ENCODE assay signal across 16 mouse cellular contexts in the genomic region with DNA sequence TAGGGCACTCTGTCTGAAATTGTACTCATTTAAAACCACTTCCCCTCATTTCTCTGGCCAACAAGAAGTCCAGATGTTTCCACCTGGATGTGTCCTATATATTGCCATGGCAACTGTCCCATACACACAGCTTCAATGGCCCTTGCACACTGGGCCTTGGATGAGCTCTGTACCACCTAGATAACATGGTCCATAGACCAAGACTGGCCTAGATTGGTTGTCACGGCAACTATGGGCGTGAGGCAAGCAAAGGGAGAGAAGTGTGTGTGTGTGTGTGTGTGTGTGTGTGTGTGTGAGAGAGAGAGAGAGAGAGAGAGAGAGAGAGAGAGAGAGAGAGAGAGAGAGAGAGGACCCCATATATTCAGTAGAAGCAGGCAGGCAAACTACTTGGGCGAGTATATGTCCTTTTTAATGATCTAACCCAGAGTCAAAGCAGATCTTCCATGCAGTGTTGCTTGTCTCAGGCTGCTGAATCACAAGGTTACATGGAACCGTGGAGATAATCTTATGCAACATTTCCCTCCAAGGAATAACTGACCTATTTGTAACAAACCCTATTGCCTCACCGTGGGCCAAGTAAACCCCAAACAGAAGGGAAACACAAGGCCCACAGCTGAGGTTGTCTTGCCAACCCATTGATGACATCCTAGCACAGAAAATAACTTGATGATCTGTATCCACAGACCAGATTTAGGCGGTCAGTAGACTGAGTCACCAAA. TPM values are rescaled to one million over a fixed set of nuclear protein-coding genes. Genes with fewer than 3 reads are reported as not detected.
DNase-seq lines count a peak whose midpoint lies in the region; ATAC-seq and TF ChIP-seq lines count a peak whose summit lies in the region.
"Had no signal": no experiment of that assay in that cellular context is flagged by ENCODE, and none has a peak within 500 bp of the region (broad histone marks: within the 10 kb centered on the region; RNA-seq: fewer than 3 reads in every experiment).

No protein-coding gene starts in this region.

- ATAC-seq in forebrain, postnatal 0 days = peak; percentile 49
- ATAC-seq in forebrain, embryonic 13.5 days = no peak
- no peak for ATAC-seq in midbrain, embryonic 11.5 days (ENCODE audit: low FRiP score)
- ATAC-seq in midbrain, embryonic 13.5 days = no peak
- ATAC-seq: liver, embryonic 12.5 days had no signal

- no peak for TF ChIP-seq CTCF in forebrain, postnatal 0 days (IDR thresholded peaks at IDR 0.05; ENCODE audit: low read depth)

- no peaks in the 10 kb centered on the region for H3K4me1 ChIP-seq in forebrain, postnatal 0 days (ENCODE audit: insufficient read depth)
- H3K4me1 ChIP-seq in forebrain, embryonic 13.5 days = 0 out of 2 replicates have a peak, but pooled peaks cover 4% of the 10 kb centered on the region
- H3K4me1 ChIP-seq in midbrain, embryonic 11.5 days (ENCODE audit: control insufficient read depth, insufficient read depth, low read length) = no peaks in the 10 kb centered on the region; the same call in 1 of the 2 replicates
- H3K4me1 ChIP-seq in midbrain, embryonic 13.5 days (replicated peaks) = peaks cover 20% of the 10 kb centered on the region; the same call in 1 of the 2 replicates
- H3K4me1 ChIP-seq: liver, embryonic 12.5 days; stomach, embryonic 15.5 days had no signal

- H3K9me3 ChIP-seq in forebrain, postnatal 0 days (ENCODE audit: low read length) = no peaks in the 10 kb centered on the region
- no peaks in the 10 kb centered on the region for H3K9me3 ChIP-seq in forebrain, embryonic 13.5 days (replicated peaks)
- no peaks in the 10 kb centered on the region for H3K9me3 ChIP-seq in midbrain, embryonic 11.5 days (ENCODE audit: control insufficient read depth, low read length)
- no peaks in the 10 kb centered on the region for H3K9me3 ChIP-seq in midbrain, embryonic 13.5 days
- H3K9me3 ChIP-seq: hindbrain, embryonic 15.5 days; liver, embryonic 12.5 days; megakaryocyte, embryonic 14.5 days; neural tube, embryonic 13.5 days; stomach, embryonic 15.5 days had no signal

- H3K27me3 ChIP-seq in forebrain, postnatal 0 days (ENCODE audit: insufficient read depth, low read length) = no peaks in the 10 kb centered on the region
- H3K27me3 ChIP-seq in forebrain, embryonic 13.5 days = no peaks in the 10 kb centered on the region
- H3K27me3 ChIP-seq in midbrain, embryonic 11.5 days (ENCODE audit: control insufficient read depth, insufficient read depth, low read length) = no peaks in the 10 kb centered on the region
- H3K27me3 ChIP-seq in midbrain, embryonic 13.5 days = no peaks in the 10 kb centered on the region
- H3K27me3 ChIP-seq: hindbrain, embryonic 15.5 days; liver, embryonic 12.5 days; megakaryocyte, embryonic 14.5 days; neural tube, embryonic 13.5 days; stomach, embryonic 15.5 days had no signal

- H3K27ac ChIP-seq in forebrain, postnatal 0 days (ENCODE audit: low read depth, low read length) = no peak overlapping the region
- H3K27ac ChIP-seq in forebrain, embryonic 13.5 days = no peak overlapping the region
- H3K27ac ChIP-seq in midbrain, embryonic 11.5 days (ENCODE audit: low read depth, low read length) = no peak overlapping the region
- H3K27ac ChIP-seq in midbrain, embryonic 13.5 days = no peak overlapping the region
- H3K27ac ChIP-seq: hindbrain, embryonic 15.5 days; layer of hippocampus, adult 2 months; liver, embryonic 12.5 days; neural tube, embryonic 13.5 days; stomach, embryonic 15.5 days had no signal

- no peak overlapping the region for H3K4me2 ChIP-seq in forebrain, postnatal 0 days (ENCODE audit: low read depth)
- H3K4me2 ChIP-seq in forebrain, embryonic 13.5 days = no peak overlapping the region
- no peak overlapping the region for H3K4me2 ChIP-seq in midbrain, embryonic 11.5 days
- no peak overlapping the region for H3K4me2 ChIP-seq in midbrain, embryonic 13.5 days (replicated peaks)
- H3K4me2 ChIP-seq: hindbrain, embryonic 15.5 days; liver, embryonic 12.5 days; neural tube, embryonic 13.5 days; stomach, embryonic 15.5 days had no signal

- no peaks in the 10 kb centered on the region for H3K36me3 ChIP-seq in forebrain, postnatal 0 days (ENCODE audit: insufficient read depth)
- no peaks in the 10 kb centered on the region for H3K36me3 ChIP-seq in forebrain, embryonic 13.5 days (ENCODE audit: poor library complexity, severe bottlenecking)
- H3K36me3 ChIP-seq in midbrain, embryonic 11.5 days (ENCODE audit: control insufficient read depth, insufficient read depth, low read length) = no peaks in the 10 kb centered on the region
- no peaks in the 10 kb centered on the region for H3K36me3 ChIP-seq in midbrain, embryonic 13.5 days
- H3K36me3 ChIP-seq: hindbrain, embryonic 15.5 days; liver, embryonic 12.5 days; neural tube, embryonic 13.5 days; stomach, embryonic 15.5 days had no signal

- no peak overlapping the region for H3K9ac ChIP-seq in forebrain, postnatal 0 days
- no peak overlapping the region for H3K9ac ChIP-seq in forebrain, embryonic 13.5 days
- H3K9ac ChIP-seq in midbrain, embryonic 11.5 days (ENCODE audit: low read length) = no peak overlapping the region
- H3K9ac ChIP-seq in midbrain, embryonic 13.5 days (replicated peaks) = no peak overlapping the region
- H3K9ac ChIP-seq: hindbrain, embryonic 15.5 days; liver, embryonic 12.5 days; neural tube, embryonic 13.5 days; stomach, embryonic 15.5 days had no signal

- H3K4me3 ChIP-seq in forebrain, postnatal 0 days (ENCODE audit: low read depth, low read length) = no peak overlapping the region
- no peak overlapping the region for H3K4me3 ChIP-seq in forebrain, embryonic 13.5 days
- H3K4me3 ChIP-seq in midbrain, embryonic 11.5 days (ENCODE audit: low read depth, low read length) = no peak overlapping the region
- H3K4me3 ChIP-seq in midbrain, embryonic 13.5 days (replicated peaks) = no peak overlapping the region
- H3K4me3 ChIP-seq: hindbrain, embryonic 15.5 days; layer of hippocampus, adult 2 months; liver, embryonic 12.5 days; megakaryocyte, embryonic 14.5 days; neural tube, embryonic 13.5 days; stomach, embryonic 15.5 days had no signal

- peak; percentile 55 for DNase-seq in forebrain, postnatal 0 days
- DNase-seq in midbrain, embryonic 11.5 days (ENCODE audit: low spot score, missing footprints) = peak; percentile 79
- peak; percentile 59 for DNase-seq in fibroblast of lung, adult 2 months (ENCODE audit: low read depth)
- DNase-seq in retina, postnatal 1 day = peak; percentile 73
- no peak for DNase-seq in lung, postnatal 10 days
- DNase-seq in testis, postnatal 10 days (ENCODE audit: low spot score) = no peak
- DNase-seq: gastrocnemius, postnatal 10 days; right cerebral cortex, postnatal 25 days had no signal

- WGBS in forebrain, postnatal 0 days = 77% methylated on average over 6 of the region's 6 CpGs
- WGBS in forebrain, embryonic 13.5 days = 82% methylated on average over 6 of the region's 6 CpGs
- WGBS in midbrain, embryonic 11.5 days = 86% methylated on average over 6 of the region's 6 CpGs
- 79% methylated on average over 6 of the region's 6 CpGs for WGBS in midbrain, embryonic 13.5 days

RNA-seq across cellular contexts. Expression of gene Nav1, which starts 13.4 kb away (rescaled TPM):
- 67.9 and 85.8 TPM in 2 replicates for total RNA-seq in forebrain, postnatal 0 days (2014; rRNA removed)
- polyA plus RNA-seq in forebrain, postnatal 0 days (2015; fragmentation: Nextera tagmentation; extraction: Ambion mirVana) = 19.7 and 35.5 TPM in 2 replicates
- polyA plus RNA-seq in forebrain, embryonic 13.5 days (2015; fragmentation: Nextera tagmentation; extraction: Ambion mirVana) = 30.6 and 33.3 TPM in 2 replicates
- polyA plus RNA-seq in midbrain, embryonic 11.5 days (2014; fragmentation: Nextera tagmentation; extraction: Ambion mirVana) = 10.4 and 13.3 TPM in 2 replicates
- polyA plus RNA-seq in midbrain, embryonic 13.5 days (2015; fragmentation: Nextera tagmentation; extraction: Ambion mirVana) = 38.0 and 38.1 TPM in 2 replicates

Comparison
In these comparisons a context has a peak if more than half of its experiments do, and no peak if none do; other contexts are left out.
1. DNase-seq: peak in forebrain, postnatal 0 days (single experiment), midbrain, embryonic 11.5 days (single experiment), fibroblast of lung, adult 2 months (single experiment) and retina, postnatal 1 day (single experiment); none in lung, postnatal 10 days (single experiment) and testis, postnatal 10 days (single experiment).